29 mouse cellular contexts compared by ENCODE assay signal in the genomic region with DNA sequence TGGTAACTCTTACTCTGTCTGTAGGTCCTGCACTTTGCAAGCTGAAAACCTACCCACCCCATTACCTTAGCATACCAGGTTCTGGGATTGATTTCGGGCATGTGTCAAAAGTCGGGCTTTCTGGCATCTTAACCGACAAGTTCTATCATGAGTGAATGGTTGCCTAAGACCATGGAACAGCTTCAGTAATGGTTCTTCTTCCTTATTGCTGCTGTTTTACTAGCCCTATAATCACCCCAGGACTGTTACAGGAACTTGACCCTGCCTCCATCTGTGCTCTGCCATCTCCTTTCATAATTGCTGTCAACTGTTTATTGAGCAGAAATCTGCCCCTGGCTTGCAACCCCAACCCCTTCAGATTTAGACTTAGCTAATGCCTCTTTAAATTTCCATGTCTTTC. TPM values are rescaled to one million over a fixed set of nuclear protein-coding genes. Genes with fewer than 3 reads are reported as not detected.
"Had no signal": no experiment of that assay in that cellular context is flagged by ENCODE, and none has a peak within 500 bp of the region (broad histone marks: within the 10 kb centered on the region; RNA-seq: fewer than 3 reads in every experiment).

No protein-coding gene starts in this region.

- H3K4me1 ChIP-seq: limb, embryonic 12.5 days; lung, embryonic 15.5 days; midbrain, embryonic 12.5 days; midbrain, embryonic 15.5 days; neural tube, embryonic 12.5 days; neural tube, embryonic 15.5 days; stomach, embryonic 15.5 days had no signal

- H3K27ac ChIP-seq: limb, embryonic 12.5 days; limb, embryonic 15.5 days; liver, embryonic 14.5 days; lung, embryonic 15.5 days; midbrain, embryonic 12.5 days; midbrain, embryonic 15.5 days; neural tube, embryonic 12.5 days; neural tube, embryonic 15.5 days; stomach, embryonic 15.5 days had no signal

- H3K27me3 ChIP-seq: limb, embryonic 12.5 days; limb, embryonic 15.5 days; lung, embryonic 15.5 days; megakaryocyte, embryonic 14.5 days; midbrain, embryonic 12.5 days; midbrain, embryonic 15.5 days; neural tube, embryonic 12.5 days; neural tube, embryonic 15.5 days; stomach, embryonic 15.5 days had no signal

- H3K4me3 ChIP-seq: limb, embryonic 12.5 days; limb, embryonic 15.5 days; lung, embryonic 15.5 days; megakaryocyte, embryonic 14.5 days; midbrain, embryonic 12.5 days; midbrain, embryonic 15.5 days; neural tube, embryonic 12.5 days; neural tube, embryonic 15.5 days; stomach, embryonic 15.5 days had no signal

- H3K4me2 ChIP-seq: limb, embryonic 12.5 days; limb, embryonic 15.5 days; liver, embryonic 11.5 days; lung, embryonic 15.5 days; midbrain, embryonic 12.5 days; midbrain, embryonic 15.5 days; neural tube, embryonic 12.5 days; neural tube, embryonic 15.5 days; stomach, embryonic 15.5 days had no signal

- H3K36me3 ChIP-seq: limb, embryonic 12.5 days; limb, embryonic 15.5 days; lung, embryonic 15.5 days; midbrain, embryonic 12.5 days; midbrain, embryonic 15.5 days; neural tube, embryonic 12.5 days; neural tube, embryonic 15.5 days; stomach, embryonic 15.5 days had no signal

- H3K9ac ChIP-seq: limb, embryonic 12.5 days; limb, embryonic 15.5 days; liver, embryonic 14.5 days; lung, embryonic 15.5 days; midbrain, embryonic 12.5 days; midbrain, embryonic 15.5 days; neural tube, embryonic 12.5 days; neural tube, embryonic 15.5 days; stomach, embryonic 15.5 days had no signal

- H3K9me3 ChIP-seq: limb, embryonic 15.5 days; lung, embryonic 15.5 days; megakaryocyte, embryonic 14.5 days; midbrain, embryonic 12.5 days; midbrain, embryonic 15.5 days; neural tube, embryonic 12.5 days; neural tube, embryonic 15.5 days; stomach, embryonic 15.5 days had no signal

- ATAC-seq: midbrain, embryonic 15.5 days had no signal

- DNase-seq: kidney, adult 2 months; kidney, postnatal 10 days; kidney, postnatal 36 days; left cerebral cortex, postnatal 4 days; lung, adult 18-20 months; lung, postnatal 10 days; lung, postnatal 36 days; right cerebral cortex, adult 18-20 months; right cerebral cortex, postnatal 25 days; spleen, adult 18-20 months; thymus, adult 2 months; thymus, postnatal 14 days; thymus, postnatal 4 days had no signal

RNA-seq across cellular contexts. Expression of a gene that starts 0.7 kb away (rescaled TPM):
- total RNA-seq: layer of hippocampus, adult 18-20 months; layer of hippocampus, postnatal 14 days; left cerebral cortex, adult 8-10 months; left cerebral cortex, postnatal 14 days; left cerebral cortex, postnatal 4 days had no signal
- polyA plus RNA-seq: kidney, adult 2 months; kidney, embryonic 14.5 days; limb, embryonic 12.5 days; limb, embryonic 15.5 days; liver, embryonic 11.5 days; liver, embryonic 14.5 days; lung, embryonic 15.5 days; midbrain, embryonic 12.5 days; midbrain, embryonic 15.5 days; neural tube, embryonic 12.5 days; neural tube, embryonic 15.5 days; stomach, embryonic 15.5 days; thymus, adult 2 months had no signal

RNA-seq across cellular contexts. Expression of a gene that starts 0.8 kb away (rescaled TPM):
- total RNA-seq: layer of hippocampus, adult 18-20 months; left cerebral cortex, postnatal 4 days had no signal
- polyA plus RNA-seq: kidney, adult 2 months; kidney, embryonic 14.5 days; limb, embryonic 12.5 days; limb, embryonic 15.5 days; lung, embryonic 15.5 days; midbrain, embryonic 12.5 days; midbrain, embryonic 15.5 days; neural tube, embryonic 12.5 days; neural tube, embryonic 15.5 days; stomach, embryonic 15.5 days had no signal

RNA-seq across cellular contexts. Expression of a gene that starts 26.3 kb away (rescaled TPM):
- total RNA-seq: layer of hippocampus, adult 18-20 months; layer of hippocampus, postnatal 14 days; left cerebral cortex, adult 8-10 months; left cerebral cortex, postnatal 14 days; left cerebral cortex, postnatal 4 days had no signal
- polyA plus RNA-seq: kidney, adult 2 months; kidney, embryonic 14.5 days; limb, embryonic 12.5 days; liver, embryonic 11.5 days; lung, embryonic 15.5 days; midbrain, embryonic 12.5 days; midbrain, embryonic 15.5 days; neural tube, embryonic 12.5 days; neural tube, embryonic 15.5 days; stomach, embryonic 15.5 days had no signal
